In genomic region chr4:8203367-8203766, GRCm38 (mm10) we compare ENCODE assay signal across 22 mouse cellular contexts. TPM values are rescaled to one million over a fixed set of nuclear protein-coding genes. Genes with fewer than 3 reads are reported as not detected.
DNase-seq lines count a peak whose midpoint lies in the region; ATAC-seq and TF ChIP-seq lines count a peak whose summit lies in the region.
"Had no signal": no experiment of that assay in that cellular context is flagged by ENCODE, and none has a peak within 500 bp of the region (broad histone marks: within the 10 kb centered on the region; RNA-seq: fewer than 3 reads in every experiment).

No protein-coding gene starts in this region.

- WGBS in intestine, postnatal 0 days: 15% methylated on average over 1 of the region's 1 CpGs
- 26% methylated on average over 1 of the region's 1 CpGs for WGBS in intestine, embryonic 16.5 days
- 17% methylated on average over 1 of the region's 1 CpGs for WGBS in lung, postnatal 0 days
- WGBS in lung, adult 2 months: 33% methylated on average over 1 of the region's 1 CpGs

- no peaks in the 10 kb centered on the region for H3K9me3 ChIP-seq in intestine, postnatal 0 days (ENCODE audit: control insufficient read depth)
- no peaks in the 10 kb centered on the region for H3K9me3 ChIP-seq in intestine, embryonic 16.5 days (ENCODE audit: control insufficient read depth, low read length)
- no peaks in the 10 kb centered on the region for H3K9me3 ChIP-seq in lung, postnatal 0 days (ENCODE audit: low read length)
- H3K9me3 ChIP-seq: G1E had no signal

- no peak overlapping the region for H3K9ac ChIP-seq in intestine, postnatal 0 days (ENCODE audit: low read depth, low read length)
- no peak overlapping the region for H3K9ac ChIP-seq in intestine, embryonic 16.5 days (ENCODE audit: low read depth, low read length)
- no peak overlapping the region for H3K9ac ChIP-seq in lung, postnatal 0 days (replicated peaks; ENCODE audit: low read depth)

- no peak overlapping the region for H3K4me2 ChIP-seq in intestine, postnatal 0 days (replicated peaks; ENCODE audit: low read depth)
- H3K4me2 ChIP-seq in intestine, embryonic 16.5 days (ENCODE audit: low read depth, low read length): no peak overlapping the region
- no peak overlapping the region for H3K4me2 ChIP-seq in lung, postnatal 0 days (replicated peaks; ENCODE audit: low read depth, low read length)

- TF ChIP-seq EP300 in lung, postnatal 0 days (IDR thresholded peaks at IDR 0.05): peak; percentile 54

- no peak for TF ChIP-seq CTCF in intestine, postnatal 0 days (IDR thresholded peaks at IDR 0.05; ENCODE audit: low read depth)
- no peak for TF ChIP-seq CTCF in lung, postnatal 0 days (IDR thresholded peaks at IDR 0.05)
- no peak for TF ChIP-seq CTCF in lung, adult 2 months (IDR thresholded peaks at IDR 0.05; ENCODE audit: insufficient read depth, low read length)

- ATAC-seq in intestine, postnatal 0 days: peak; percentile 59
- no peak for ATAC-seq in intestine, embryonic 16.5 days
- ATAC-seq in lung, postnatal 0 days: peak; percentile 14; the same call in 1 of the 2 replicates
- ATAC-seq: activated CD4-positive, CD25-positive, alpha-beta regulatory T cell, adult 4 months; CD4-positive, CD25-positive, alpha-beta regulatory T cell, adult 4 months; Patski had no signal

- H3K27ac ChIP-seq in intestine, postnatal 0 days (ENCODE audit: low read depth, low read length): no peak overlapping the region
- H3K27ac ChIP-seq in intestine, embryonic 16.5 days (ENCODE audit: low read length): no peak overlapping the region
- H3K27ac ChIP-seq in lung, postnatal 0 days (ENCODE audit: low read length): no peak overlapping the region

- no peaks in the 10 kb centered on the region for H3K27me3 ChIP-seq in intestine, postnatal 0 days (replicated peaks; ENCODE audit: control insufficient read depth, insufficient read depth, low read length)
- no peaks in the 10 kb centered on the region for H3K27me3 ChIP-seq in intestine, embryonic 16.5 days (replicated peaks; ENCODE audit: control insufficient read depth, insufficient read depth, low read length)
- no peaks in the 10 kb centered on the region for H3K27me3 ChIP-seq in lung, postnatal 0 days (replicated peaks; ENCODE audit: insufficient read depth, low read length)
- H3K27me3 ChIP-seq: CH12.LX, Patski had no signal

- H3K4me1 ChIP-seq in intestine, postnatal 0 days (replicated peaks; ENCODE audit: control insufficient read depth, insufficient read depth, low read length): peaks cover 9% of the 10 kb centered on the region; the same call in 1 of the 2 replicates
- H3K4me1 ChIP-seq in intestine, embryonic 16.5 days (ENCODE audit: control insufficient read depth, insufficient read depth, low read length): peaks cover 4% of the 10 kb centered on the region; the same call in 1 of the 2 replicates
- peaks cover 8% of the 10 kb centered on the region; the same call in 1 of the 2 replicates for H3K4me1 ChIP-seq in lung, postnatal 0 days (ENCODE audit: insufficient read depth, low read depth, low read length)
- H3K4me1 ChIP-seq in lung, adult 2 months (ENCODE audit: control insufficient read depth, insufficient read depth, low read length): peaks cover 24% of the 10 kb centered on the region

- TF ChIP-seq POLR2A in lung, adult 2 months (IDR thresholded peaks at IDR 0.05; ENCODE audit: borderline replicate concordance, extremely low read depth, low read depth, low read length): no peak

- peak; percentile 64 for DNase-seq in lung, postnatal 0 days (ENCODE audit: low spot score)
- no peak for DNase-seq in lung, adult 2 months
- DNase-seq in lung, postnatal 25 days (ENCODE audit: low spot score): peak; percentile 7
- no peak for DNase-seq in lung, postnatal 10 days
- peak; percentile 14 for DNase-seq in lung, postnatal 36 days
- DNase-seq in lung, postnatal 4 days: no peak
- DNase-seq: adrenal gland, adult 2 months; adrenal gland, adult 8-10 months; adrenal gland, postnatal 10 days; adrenal gland, postnatal 14 days; adrenal gland, postnatal 25 days; adrenal gland, postnatal 36 days; B cell, adult 2 months; cerebellum, adult 11 months; cerebellum, adult 11-12 months had no signal

- H3K4me3 ChIP-seq in intestine, postnatal 0 days (ENCODE audit: low read depth, low read length): no peak overlapping the region
- H3K4me3 ChIP-seq in intestine, embryonic 16.5 days (ENCODE audit: low read length): no peak overlapping the region
- no peak overlapping the region for H3K4me3 ChIP-seq in lung, postnatal 0 days (ENCODE audit: low read depth, low read length)
- no peak overlapping the region for H3K4me3 ChIP-seq in lung, adult 2 months (replicated peaks; ENCODE audit: extremely low read depth, low read depth, low read length)

- H3K36me3 ChIP-seq in intestine, postnatal 0 days (ENCODE audit: control insufficient read depth, insufficient read depth): no peaks in the 10 kb centered on the region
- no peaks in the 10 kb centered on the region for H3K36me3 ChIP-seq in intestine, embryonic 16.5 days (ENCODE audit: control insufficient read depth, insufficient read depth, low read length)
- H3K36me3 ChIP-seq in lung, postnatal 0 days (ENCODE audit: insufficient read depth, low read length): no peaks in the 10 kb centered on the region
- H3K36me3 ChIP-seq: G1E had no signal

RNA-seq across cellular contexts. Expression of gene Car8, which starts 35.5 kb away (rescaled TPM):
- 27.3 and 29.0 TPM in 2 replicates for polyA plus RNA-seq in intestine, postnatal 0 days (2015; fragmentation: Nextera tagmentation; extraction: Ambion mirVana)
- polyA plus RNA-seq in intestine, embryonic 16.5 days (2015; fragmentation: Nextera tagmentation; extraction: Ambion mirVana): 54.2 TPM in 2 replicates
- polyA plus RNA-seq in lung, postnatal 0 days (2015; fragmentation: Nextera tagmentation; extraction: Ambion mirVana): 31.6 and 42.7 TPM in 2 replicates
- polyA plus RNA-seq in lung, adult 2 months (2012; rRNA removed): 11.1 and 15.1 TPM in 2 replicates
- polyA plus RNA-seq: activated CD4-positive, CD25-positive, alpha-beta regulatory T cell, adult 4 months; CD4-positive, CD25-positive, alpha-beta regulatory T cell, adult 4 months; G1E; Patski had no signal

Comparison
In these comparisons a context has a peak if more than half of its experiments do, and no peak if none do; other contexts are left out.
1. DNase-seq: peak in lung, postnatal 0 days (single experiment), lung, postnatal 25 days (single experiment) and lung, postnatal 36 days (single experiment); none in lung, adult 2 months (single experiment), lung, postnatal 10 days (single experiment) and lung, postnatal 4 days (0 of 2).